Mouse (Mus musculus) embryonic facial prominence, embryonic 13.5 days (tissue): Measurements from ENCODE around the gene Atp5g2. TPM values are rescaled to one million over a fixed set of nuclear protein-coding genes. Genes with fewer than 3 reads are reported as not detected.

Experiments
- ATAC-seq: fragments of 200-750 bp; cut with Nextera tagmentation; 2 replicates; pipeline ENCODE4 v1.8.0; 2017; ENCODE audit warnings: low read depth; ENCODE audit not compliant: insufficient number of reproducible peaks, insufficient read depth, low FRiP score, low TSS enrichment
- H3K27ac ChIP-seq: fragments of 300-500 bp; sonication (generic); 2 replicates; pipeline ENCODE4 v1.5.1; 2015; ENCODE audit warnings: moderate library complexity, mild to moderate bottlenecking, inconsistent platforms
- H3K27me3 ChIP-seq: fragments of 300-500 bp; sonication (generic); 2 replicates; pipeline ENCODE4 v1.6.1; 2015; ENCODE audit warnings: mild to moderate bottlenecking, inconsistent platforms
- H3K36me3 ChIP-seq: fragments of 300-500 bp; sonication (generic); 2 replicates; pipeline ENCODE4 v1.6.1; 2015; ENCODE audit warnings: mild to moderate bottlenecking, inconsistent platforms
- H3K4me1 ChIP-seq: fragments of 300-500 bp; sonication (generic); 2 replicates; pipeline ENCODE4 v1.6.1; 2015; ENCODE audit warnings: inconsistent platforms
- H3K4me2 ChIP-seq: fragments of 300-500 bp; sonication (generic); 2 replicates; pipeline ENCODE4 v1.6.1; 2015; ENCODE audit warnings: moderate library complexity, mild to moderate bottlenecking, inconsistent platforms
- H3K4me3 ChIP-seq: fragments of 300-500 bp; sonication (generic); 2 replicates; pipeline ENCODE4 v1.5.1; 2015; ENCODE audit warnings: mild to moderate bottlenecking, inconsistent platforms
- H3K9ac ChIP-seq: fragments of 300-500 bp; sonication (generic); 2 replicates; pipeline ENCODE4 v1.6.1; 2015; ENCODE audit warnings: mild to moderate bottlenecking, inconsistent platforms
- H3K9me3 ChIP-seq: fragments of 300-500 bp; sonication (generic); 2 replicates; pipeline ENCODE4 v1.6.1; 2016; ENCODE audit warnings: inconsistent platforms
- WGBS: fragments of 180-500 bp; shearing (Covaris S2); methylation state at CpG from one replicate; pipeline ENCODE4 v1.1.7; 2015; ENCODE audit warnings: mixed read lengths; 5-methylcytosine and 5-hydroxymethylcytosine counted together
- polyA plus RNA-seq: library from polyadenylated mRNA; unstranded; fragments of >200 nt; fragmentation: Nextera tagmentation; extraction: Ambion mirVana; gene quantifications from 2 replicates; pipeline ENCODE4 v1.2.1, GENCODE M21; 2015

Gene Atp5g2
- polyA plus RNA-seq, 1 experiment from 2014 or later, result 56.3 TPM

GRCm38 (mm10) chr15:102692991-102693411, 20.8 kb upstream of the Atp5g2 start:
- WGBS, result under 1% methylated on average over 32 of the region's 32 CpGs
- H3K36me3 ChIP-seq, result no peaks in the 10 kb centered on the region
- H3K27me3 ChIP-seq, result peaks cover 83% of the 10 kb centered on the region
- H3K4me1 ChIP-seq, result peaks cover 20% of the 10 kb centered on the region
- ATAC-seq, result no peak
- peak overlapping the region; percentile 61; the same call in 1 of the 2 replicates for H3K9ac ChIP-seq
- no peaks in the 10 kb centered on the region for H3K9me3 ChIP-seq
- H3K4me2 ChIP-seq, result peak overlapping the region; percentile 93
- peak overlapping the region; percentile 53 for H3K4me3 ChIP-seq
- H3K27ac ChIP-seq, result no peak overlapping the region

GRCm38 (mm10) chr15:102692321-102692804, 20.2 kb upstream of the Atp5g2 start:
- Histone ChIP-seq H3K4me3 (peak overlapping the region; percentile 53), H3K4me1 (peaks cover 20% of the 10 kb centered on the region), H3K36me3 (no peaks in the 10 kb centered on the region), H3K4me2 (peak overlapping the region; percentile 93), H3K9me3 (no peaks in the 10 kb centered on the region), H3K9ac (peak overlapping the region; percentile 38; the same call in 1 of the 2 replicates), H3K27ac (no peak overlapping the region), H3K27me3 (peaks cover 81% of the 10 kb centered on the region)
- 0 out of 2 replicates have a peak, but pooled peaks have one; percentile 56 for ATAC-seq
- 2% methylated on average over 26 of the region's 26 CpGs for WGBS

- H3K27me3 ChIP-seq, result peaks cover 36% of the 10 kb centered on the region
- no peak overlapping the region for H3K4me2 ChIP-seq
- H3K9ac ChIP-seq, result no peak overlapping the region
- WGBS, result 23% methylated on average over 4 of the region's 4 CpGs
- no peaks in the 10 kb centered on the region for H3K36me3 ChIP-seq
- no peak overlapping the region for H3K27ac ChIP-seq
- no peaks in the 10 kb centered on the region for H3K4me1 ChIP-seq
- ATAC-seq, result no peak
- H3K9me3 ChIP-seq, result no peaks in the 10 kb centered on the region
- no peak overlapping the region for H3K4me3 ChIP-seq
Observed at GRCm38 (mm10) chr15:102685791-102686190, 13.6 kb upstream of the Atp5g2 start.

- no peaks in the 10 kb centered on the region for H3K36me3 ChIP-seq
- no peak overlapping the region for H3K4me2 ChIP-seq
- H3K4me3 ChIP-seq, result no peak overlapping the region
- ATAC-seq, result no peak
- H3K9me3 ChIP-seq, result no peaks in the 10 kb centered on the region
- no peak overlapping the region for H3K27ac ChIP-seq
- H3K27me3 ChIP-seq, result peaks cover 24% of the 10 kb centered on the region
- no peak overlapping the region for H3K9ac ChIP-seq
- WGBS, result 10% methylated on average over 1 of the region's 1 CpGs
- H3K4me1 ChIP-seq, result no peaks in the 10 kb centered on the region
Observed at GRCm38 (mm10) chr15:102683670-102684069, 11.5 kb upstream of the Atp5g2 start.

GRCm38 (mm10) chr15:102676345-102676744, 4.2 kb upstream of the Atp5g2 start:
- Histone ChIP-seq H3K4me2 (no peak overlapping the region), H3K27me3 (no peaks in the 10 kb centered on the region), H3K27ac (no peak overlapping the region), H3K36me3 (no peaks in the 10 kb centered on the region), H3K4me1 (peaks cover 21% of the 10 kb centered on the region), H3K4me3 (no peak overlapping the region), H3K9ac (no peak overlapping the region), H3K9me3 (no peaks in the 10 kb centered on the region)
- ATAC-seq, result no peak
- 96% methylated on average over 2 of the region's 2 CpGs for WGBS

GRCm38 (mm10) chr15:102673548-102673947, 1.4 kb upstream of the Atp5g2 start:
- Histone ChIP-seq H3K4me2 (peak overlapping the region; percentile 81), H3K4me3 (peak overlapping the region; percentile 55), H3K4me1 (peaks cover 33% of the 10 kb centered on the region), H3K27ac (peak overlapping the region; percentile 100), H3K9ac (no peak overlapping the region), H3K9me3 (no peaks in the 10 kb centered on the region), H3K36me3 (no peaks in the 10 kb centered on the region), H3K27me3 (no peaks in the 10 kb centered on the region)
- no peak for ATAC-seq
- WGBS, result 2% methylated on average over 10 of the region's 10 CpGs

GRCm38 (mm10) chr15:102671721-102672214, 384 bp downstream of the Atp5g2 start:
- peaks cover 33% of the 10 kb centered on the region for H3K4me1 ChIP-seq
- peaks cover 14% of the 10 kb centered on the region for H3K36me3 ChIP-seq
- peak overlapping the region; percentile 100 for H3K27ac ChIP-seq
- WGBS, result under 1% methylated on average over 34 of the region's 34 CpGs
- H3K9ac ChIP-seq, result peak overlapping the region; percentile 90
- ATAC-seq, result peak; percentile 53; the same call in 1 of the 2 replicates
- H3K4me2 ChIP-seq, result peak overlapping the region; percentile 81
- no peaks in the 10 kb centered on the region for H3K27me3 ChIP-seq
- H3K4me3 ChIP-seq, result peak overlapping the region; percentile 55
- no peaks in the 10 kb centered on the region for H3K9me3 ChIP-seq

GRCm38 (mm10) chr15:102670767-102671575, 1.2 kb downstream of the Atp5g2 start:
- peak overlapping the region; percentile 100 for H3K27ac ChIP-seq
- peak; percentile 90 for ATAC-seq
- peaks cover 22% of the 10 kb centered on the region for H3K36me3 ChIP-seq
- H3K4me1 ChIP-seq, result peaks cover 33% of the 10 kb centered on the region
- H3K4me2 ChIP-seq, result peak overlapping the region; percentile 81
- under 1% methylated on average over 53 of the region's 53 CpGs for WGBS
- no peaks in the 10 kb centered on the region for H3K9me3 ChIP-seq
- no peaks in the 10 kb centered on the region for H3K27me3 ChIP-seq
- peak overlapping the region; percentile 66 for H3K4me3 ChIP-seq
- H3K9ac ChIP-seq, result peak overlapping the region; percentile 97

GRCm38 (mm10) chr15:102670281-102670680, 1.9 kb downstream of the Atp5g2 start:
- Histone ChIP-seq H3K27me3 (no peaks in the 10 kb centered on the region), H3K4me3 (peak overlapping the region; percentile 66), H3K9ac (peak overlapping the region; percentile 97), H3K27ac (peak overlapping the region; percentile 100), H3K4me1 (peaks cover 33% of the 10 kb centered on the region), H3K36me3 (peaks cover 28% of the 10 kb centered on the region), H3K9me3 (no peaks in the 10 kb centered on the region), H3K4me2 (peak overlapping the region; percentile 81)
- WGBS, result 15% methylated on average over 6 of the region's 6 CpGs
- ATAC-seq, result no peak

GRCm38 (mm10) chr15:102669571-102669970, 2.6 kb downstream of the Atp5g2 start:
- no peak overlapping the region for H3K27ac ChIP-seq
- 83% methylated on average over 8 of the region's 8 CpGs for WGBS
- H3K9me3 ChIP-seq, result no peaks in the 10 kb centered on the region
- H3K4me3 ChIP-seq, result 0 out of 2 replicates have a peak overlapping the region, but pooled peaks have one; percentile 66
- H3K4me1 ChIP-seq, result peaks cover 33% of the 10 kb centered on the region
- peak overlapping the region; percentile 81 for H3K4me2 ChIP-seq
- H3K9ac ChIP-seq, result peak overlapping the region; percentile 57
- peaks cover 36% of the 10 kb centered on the region for H3K36me3 ChIP-seq
- no peak for ATAC-seq
- no peaks in the 10 kb centered on the region for H3K27me3 ChIP-seq

- Histone ChIP-seq H3K4me2 (no peak overlapping the region), H3K27ac (no peak overlapping the region), H3K4me1 (peaks cover 9% of the 10 kb centered on the region; the same call in 1 of the 2 replicates), H3K4me3 (no peak overlapping the region), H3K9ac (no peak overlapping the region), H3K9me3 (no peaks in the 10 kb centered on the region), H3K27me3 (no peaks in the 10 kb centered on the region), H3K36me3 (peaks cover 73% of the 10 kb centered on the region)
- ATAC-seq, result no peak; the same call in 1 of the 2 replicates
- WGBS, result 51% methylated on average over 4 of the region's 4 CpGs
Observed at GRCm38 (mm10) chr15:102665494-102665893, 6.7 kb downstream of the Atp5g2 start.
